Mouse (Mus musculus): Measurements from ENCODE around the gene Pik3r6. TPM values are rescaled to one million over a fixed set of nuclear protein-coding genes. Genes with fewer than 3 reads are reported as not detected.

Gene Pik3r6
- polyA plus RNA-seq, 2 experiments = 2.2 to 2.9 TPM

- H3K27me3 ChIP-seq (ENCODE audit: control insufficient read depth, insufficient read depth, low read length) = no peaks in the 10 kb centered on the region
- 88% methylated on average over 1 of the region's 1 CpGs for WGBS
Measured at GRCm38 (mm10) chr11:68577076-68577475, 74.3 kb downstream of the Pik3r6 start.

GRCm38 (mm10) chr11:68579462-68579881, 76.7 kb downstream of the Pik3r6 start:
- no peak for ATAC-seq (ENCODE audit: low FRiP score, low read depth)
- H3K36me3 ChIP-seq (ENCODE audit: control insufficient read depth, insufficient read depth, low read length) = no peaks in the 10 kb centered on the region
- H3K4me3 ChIP-seq (replicated peaks; ENCODE audit: low read length) = no peak overlapping the region
- TF ChIP-seq POLR2A (IDR thresholded peaks at IDR 0.05; ENCODE audit: borderline replicate concordance, extremely low read depth, insufficient read depth, insufficient read length) = no peak
- H3K4me1 ChIP-seq (ENCODE audit: control insufficient read depth, insufficient read depth, low read length) = peaks cover 8% of the 10 kb centered on the region; the same call in 1 of the 2 replicates
- WGBS = 30% methylated on average over 9 of the region's 9 CpGs
- no peaks in the 10 kb centered on the region for H3K9me3 ChIP-seq (ENCODE audit: control insufficient read depth, low read length)
- H3K9ac ChIP-seq (ENCODE audit: low read depth, low read length, severe bottlenecking) = 0 out of 2 replicates have a peak overlapping the region, but pooled peaks have one; percentile 18
- no peak overlapping the region for H3K27ac ChIP-seq (replicated peaks; ENCODE audit: low read depth, low read length)
- no peaks in the 10 kb centered on the region for H3K27me3 ChIP-seq (ENCODE audit: control insufficient read depth, insufficient read depth, low read length)
- H3K4me2 ChIP-seq (replicated peaks; ENCODE audit: low read depth, low read length, severe bottlenecking) = no peak overlapping the region
- DNase-seq (ENCODE audit: low spot score) = peak; percentile 41

More at GRCm38 (mm10) chr11:68577076-68577475, 74.3 kb downstream of the Pik3r6 start:
- TF ChIP-seq POLR2A (IDR thresholded peaks at IDR 0.05; ENCODE audit: borderline replicate concordance, extremely low read depth, insufficient read depth, insufficient read length) = no peak
- DNase-seq (ENCODE audit: low spot score) = no peak
- no peak overlapping the region for H3K27ac ChIP-seq (replicated peaks; ENCODE audit: low read depth, low read length)
- H3K4me3 ChIP-seq (replicated peaks; ENCODE audit: low read length) = no peak overlapping the region
- no peaks in the 10 kb centered on the region for H3K9me3 ChIP-seq (ENCODE audit: control insufficient read depth, low read length)
- no peak overlapping the region for H3K9ac ChIP-seq (ENCODE audit: low read depth, low read length, severe bottlenecking)
- no peaks in the 10 kb centered on the region for H3K36me3 ChIP-seq (ENCODE audit: control insufficient read depth, insufficient read depth, low read length)
- ATAC-seq (ENCODE audit: low FRiP score, low read depth) = no peak
- H3K4me2 ChIP-seq (replicated peaks; ENCODE audit: low read depth, low read length, severe bottlenecking) = no peak overlapping the region
- H3K4me1 ChIP-seq (ENCODE audit: control insufficient read depth, insufficient read depth, low read length) = peaks cover 8% of the 10 kb centered on the region; the same call in 1 of the 2 replicates

GRCm38 (mm10) chr11:68580566-68580965, 77.7 kb downstream of the Pik3r6 start:
- H3K4me3 ChIP-seq (replicated peaks; ENCODE audit: low read length) = no peak overlapping the region
- ATAC-seq (ENCODE audit: low FRiP score, low read depth) (no peak), DNase-seq (ENCODE audit: low spot score) (no peak)
- H3K4me1 ChIP-seq (ENCODE audit: control insufficient read depth, insufficient read depth, low read length) = peaks cover 8% of the 10 kb centered on the region; the same call in 1 of the 2 replicates
- H3K27me3 ChIP-seq (ENCODE audit: control insufficient read depth, insufficient read depth, low read length) = no peaks in the 10 kb centered on the region
- no peak overlapping the region for H3K4me2 ChIP-seq (replicated peaks; ENCODE audit: low read depth, low read length, severe bottlenecking)
- no peaks in the 10 kb centered on the region for H3K36me3 ChIP-seq (ENCODE audit: control insufficient read depth, insufficient read depth, low read length)
- TF ChIP-seq POLR2A (IDR thresholded peaks at IDR 0.05; ENCODE audit: borderline replicate concordance, extremely low read depth, insufficient read depth, insufficient read length) = no peak
- no peaks in the 10 kb centered on the region for H3K9me3 ChIP-seq (ENCODE audit: control insufficient read depth, low read length)
- 48% methylated on average over 6 of the region's 6 CpGs for WGBS
- H3K27ac ChIP-seq (replicated peaks; ENCODE audit: low read depth, low read length) = no peak overlapping the region
- no peak overlapping the region for H3K9ac ChIP-seq (ENCODE audit: low read depth, low read length, severe bottlenecking)

- no peak overlapping the region for H3K4me3 ChIP-seq (replicated peaks; ENCODE audit: low read length)
- no peak overlapping the region for H3K4me2 ChIP-seq (replicated peaks; ENCODE audit: low read depth, low read length, severe bottlenecking)
- H3K27ac ChIP-seq (replicated peaks; ENCODE audit: low read depth, low read length) = no peak overlapping the region
- no peaks in the 10 kb centered on the region for H3K27me3 ChIP-seq (ENCODE audit: control insufficient read depth, insufficient read depth, low read length)
- DNase-seq (ENCODE audit: low spot score) (no peak), ATAC-seq (ENCODE audit: low FRiP score, low read depth) (no peak)
- WGBS = 86% methylated on average over 13 of the region's 13 CpGs
- H3K9ac ChIP-seq (ENCODE audit: low read depth, low read length, severe bottlenecking) = no peak overlapping the region
- no peak for TF ChIP-seq POLR2A (IDR thresholded peaks at IDR 0.05; ENCODE audit: borderline replicate concordance, extremely low read depth, insufficient read depth, insufficient read length)
- no peaks in the 10 kb centered on the region for H3K9me3 ChIP-seq (ENCODE audit: control insufficient read depth, low read length)
- no peaks in the 10 kb centered on the region for H3K36me3 ChIP-seq (ENCODE audit: control insufficient read depth, insufficient read depth, low read length)
- peaks cover 8% of the 10 kb centered on the region; the same call in 1 of the 2 replicates for H3K4me1 ChIP-seq (ENCODE audit: control insufficient read depth, insufficient read depth, low read length)
Measured at GRCm38 (mm10) chr11:68583225-68583624, 80.4 kb downstream of the Pik3r6 start.

GRCm38 (mm10) chr11:68583906-68584480, 81.2 kb downstream of the Pik3r6 start:
- DNase-seq (ENCODE audit: low spot score) = no peak
- Histone ChIP-seq H3K27ac (replicated peaks; ENCODE audit: low read depth, low read length) (no peak overlapping the region), H3K9ac (ENCODE audit: low read depth, low read length, severe bottlenecking) (no peak overlapping the region), H3K36me3 (ENCODE audit: control insufficient read depth, insufficient read depth, low read length) (no peaks in the 10 kb centered on the region), H3K27me3 (ENCODE audit: control insufficient read depth, insufficient read depth, low read length) (no peaks in the 10 kb centered on the region), H3K4me2 (replicated peaks; ENCODE audit: low read depth, low read length, severe bottlenecking) (no peak overlapping the region), H3K9me3 (ENCODE audit: control insufficient read depth, low read length) (no peaks in the 10 kb centered on the region), H3K4me3 (replicated peaks; ENCODE audit: low read length) (no peak overlapping the region), H3K4me1 (ENCODE audit: control insufficient read depth, insufficient read depth, low read length) (peaks cover 8% of the 10 kb centered on the region; the same call in 1 of the 2 replicates)
- WGBS = 78% methylated on average over 8 of the region's 8 CpGs
- TF ChIP-seq POLR2A (IDR thresholded peaks at IDR 0.05; ENCODE audit: borderline replicate concordance, extremely low read depth, insufficient read depth, insufficient read length) = no peak
- ATAC-seq (ENCODE audit: low FRiP score, low read depth) = no peak

Data from limb, embryonic 14.5 days (tissue).